Mouse (Mus musculus): ENCODE measurements around the gene Ttc30a1. TPM values are rescaled to one million over a fixed set of nuclear protein-coding genes. Genes with fewer than 3 reads are reported as not detected.

Gene Ttc30a1
- polyA plus RNA-seq, 1 experiment from 2014 or later, result 9.2 TPM

- Histone ChIP-seq H3K4me1 (replicated peaks; ENCODE audit: control insufficient read depth, insufficient read depth, low read length) (no peaks in the 10 kb centered on the region), H3K27me3 (ENCODE audit: control insufficient read depth, insufficient read depth, low read length) (no peaks in the 10 kb centered on the region), H3K4me2 (replicated peaks; ENCODE audit: low read depth, low read length) (no peak overlapping the region), H3K9ac (ENCODE audit: low read depth, low read length) (no peak overlapping the region), H3K4me3 (ENCODE audit: low read depth, low read length) (no peak overlapping the region), H3K36me3 (ENCODE audit: control insufficient read depth, insufficient read depth, low read length) (no peaks in the 10 kb centered on the region), H3K27ac (ENCODE audit: low read depth, low read length) (no peak overlapping the region), H3K9me3 (ENCODE audit: control insufficient read depth, low read length) (no peaks in the 10 kb centered on the region)
- no peak for ATAC-seq (ENCODE audit: low FRiP score)
- WGBS, result 54% methylated on average over 7 of the region's 7 CpGs
- no peak for DNase-seq (ENCODE audit: low spot score)
Measured at GRCm38 (mm10) chr2:75933541-75933940, 48.2 kb downstream of the Ttc30a1 start.

- DNase-seq (ENCODE audit: low spot score) (no peak), ATAC-seq (ENCODE audit: low FRiP score) (no peak)
- WGBS, result 94% methylated on average over 2 of the region's 2 CpGs
- Histone ChIP-seq H3K27ac (ENCODE audit: low read depth, low read length) (no peak overlapping the region), H3K4me1 (replicated peaks; ENCODE audit: control insufficient read depth, insufficient read depth, low read length) (no peaks in the 10 kb centered on the region), H3K9me3 (ENCODE audit: control insufficient read depth, low read length) (no peaks in the 10 kb centered on the region), H3K4me3 (ENCODE audit: low read depth, low read length) (no peak overlapping the region), H3K9ac (ENCODE audit: low read depth, low read length) (no peak overlapping the region), H3K4me2 (replicated peaks; ENCODE audit: low read depth, low read length) (no peak overlapping the region), H3K27me3 (ENCODE audit: control insufficient read depth, insufficient read depth, low read length) (no peaks in the 10 kb centered on the region), H3K36me3 (ENCODE audit: control insufficient read depth, insufficient read depth, low read length) (no peaks in the 10 kb centered on the region)
Measured at GRCm38 (mm10) chr2:75930941-75931340, 50.8 kb downstream of the Ttc30a1 start.

DNA sequence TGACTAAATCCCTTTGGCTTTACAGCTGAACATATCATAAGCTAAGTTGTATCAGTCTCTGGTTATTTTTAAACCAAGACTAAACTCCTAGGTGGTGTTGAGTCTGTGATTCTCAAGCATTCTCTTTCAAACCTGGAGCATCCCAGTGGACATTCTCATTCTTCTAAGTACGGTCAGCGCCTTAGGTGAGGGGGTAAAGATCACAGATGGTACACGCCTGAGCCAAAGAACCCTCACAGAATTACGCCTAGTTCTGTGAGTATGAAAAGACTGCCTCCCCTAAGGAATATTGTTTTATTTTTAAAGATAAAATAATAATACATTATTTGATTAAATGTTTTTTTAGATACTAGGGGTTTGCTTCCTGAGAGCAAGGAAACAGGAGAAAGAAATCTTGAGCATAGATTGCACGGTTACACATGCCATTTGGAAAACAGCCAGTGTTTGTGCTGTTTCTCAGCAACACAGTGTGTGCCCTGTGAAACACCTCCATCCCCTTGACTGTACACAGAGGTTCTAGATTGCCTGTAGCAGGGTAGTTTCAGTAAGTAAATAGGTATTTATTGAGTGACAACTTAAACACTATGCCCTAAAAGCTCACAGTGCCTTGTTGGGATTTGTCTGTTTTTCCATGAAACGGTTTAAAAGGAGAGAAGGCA is 51.9 kb downstream of the Ttc30a1 start:
- no peak for ATAC-seq (ENCODE audit: low FRiP score)
- H3K9ac ChIP-seq (ENCODE audit: low read depth, low read length), result no peak overlapping the region
- WGBS, result 93% methylated on average over 6 of the region's 6 CpGs
- no peaks in the 10 kb centered on the region for H3K36me3 ChIP-seq (ENCODE audit: control insufficient read depth, insufficient read depth, low read length)
- H3K9me3 ChIP-seq (ENCODE audit: control insufficient read depth, low read length), result no peaks in the 10 kb centered on the region
- no peak overlapping the region for H3K27ac ChIP-seq (ENCODE audit: low read depth, low read length)
- no peaks in the 10 kb centered on the region for H3K4me1 ChIP-seq (replicated peaks; ENCODE audit: control insufficient read depth, insufficient read depth, low read length)
- no peak overlapping the region for H3K4me3 ChIP-seq (ENCODE audit: low read depth, low read length)
- DNase-seq (ENCODE audit: low spot score), result no peak
- H3K27me3 ChIP-seq (ENCODE audit: control insufficient read depth, insufficient read depth, low read length), result no peaks in the 10 kb centered on the region
- no peak overlapping the region for H3K4me2 ChIP-seq (replicated peaks; ENCODE audit: low read depth, low read length)

DNA sequence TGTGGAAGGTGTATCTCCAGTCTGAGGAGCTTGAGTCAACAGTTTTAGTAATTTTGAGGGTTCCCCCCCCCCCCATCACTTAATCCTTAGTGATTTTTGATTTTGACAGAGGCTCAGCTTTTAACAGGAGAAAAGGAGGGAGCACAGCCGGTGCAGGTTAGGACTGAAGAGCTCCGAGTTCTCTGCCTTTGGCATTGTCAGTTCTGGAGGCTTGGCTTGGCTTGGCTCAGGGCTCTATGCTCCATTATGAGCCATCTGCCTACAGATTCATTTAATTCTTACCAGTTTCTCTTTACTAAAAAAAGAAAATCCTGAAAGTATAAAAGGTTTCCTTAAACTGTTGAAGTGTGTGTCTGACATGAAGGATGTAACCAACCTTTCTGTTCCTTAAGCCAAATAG is 52.6 kb downstream of the Ttc30a1 start:
- Histone ChIP-seq H3K4me2 (replicated peaks; ENCODE audit: low read depth, low read length) (no peak overlapping the region), H3K9me3 (ENCODE audit: control insufficient read depth, low read length) (no peaks in the 10 kb centered on the region), H3K4me1 (replicated peaks; ENCODE audit: control insufficient read depth, insufficient read depth, low read length) (no peaks in the 10 kb centered on the region), H3K9ac (ENCODE audit: low read depth, low read length) (no peak overlapping the region), H3K4me3 (ENCODE audit: low read depth, low read length) (no peak overlapping the region), H3K27me3 (ENCODE audit: control insufficient read depth, insufficient read depth, low read length) (no peaks in the 10 kb centered on the region), H3K27ac (ENCODE audit: low read depth, low read length) (no peak overlapping the region), H3K36me3 (ENCODE audit: control insufficient read depth, insufficient read depth, low read length) (no peaks in the 10 kb centered on the region)
- ATAC-seq (ENCODE audit: low FRiP score) (no peak), DNase-seq (ENCODE audit: low spot score) (no peak)
- WGBS, result 98% methylated on average over 2 of the region's 2 CpGs

Other genes with a start within 250 kb of the Ttc30a1 start
- 50.7 and 53.4 TPM in 2 replicates for gene Agps, start 149.8 kb downstream of the Ttc30a1 start, polyA plus RNA-seq (2014; fragmentation: Nextera tagmentation; extraction: Ambion mirVana)
- gene Ttc30b, start 43.4 kb downstream of the Ttc30a1 start, polyA plus RNA-seq (2014; fragmentation: Nextera tagmentation; extraction: Ambion mirVana), result 10.6 and 13.9 TPM in 2 replicates
- 0.86 and 1.2 TPM in 2 replicates for gene Ttc30a2, start 3.8 kb downstream of the Ttc30a1 start, polyA plus RNA-seq (2014; fragmentation: Nextera tagmentation; extraction: Ambion mirVana)